Mouse (Mus musculus) embryonic facial prominence, embryonic 10.5 days (tissue): ENCODE results near the gene Itm2c. TPM values are rescaled to one million over a fixed set of nuclear protein-coding genes. Genes with fewer than 3 reads are reported as not detected.

Experiments
- DNase-seq: peaks from one replicate; pipeline ENCODE4 v3.0.0-alpha.2; 2017; ENCODE audit warnings: low spot score
- H3K27ac ChIP-seq: fragments of 300-500 bp; sonication (generic); replicated peaks from 2 replicates; pipeline ENCODE4 v1.5.1; 2016; ENCODE audit warnings: mild to moderate bottlenecking
- H3K27me3 ChIP-seq: fragments of 300-500 bp; sonication (generic); replicated peaks from 2 replicates; pipeline ENCODE4 v1.6.1; 2016; ENCODE audit warnings: low read depth, mild to moderate bottlenecking; ENCODE audit not compliant: poor library complexity, severe bottlenecking
- H3K36me3 ChIP-seq: fragments of 300-500 bp; sonication (generic); replicated peaks from 2 replicates; pipeline ENCODE4 v1.6.1; 2016; ENCODE audit warnings: mild to moderate bottlenecking, moderate library complexity
- H3K4me1 ChIP-seq: fragments of 300-500 bp; sonication (generic); 2 replicates; pipeline ENCODE4 v1.6.1; 2016
- H3K4me3 ChIP-seq: fragments of 300-500 bp; sonication (generic); 2 replicates; pipeline ENCODE4 v1.5.1; 2016; ENCODE audit warnings: mild to moderate bottlenecking, moderate library complexity
- H3K9me3 ChIP-seq: fragments of 300-500 bp; sonication (generic); 2 replicates; pipeline ENCODE4 v1.6.1; 2016; ENCODE audit warnings: mild to moderate bottlenecking
- WGBS: fragments of 180-500 bp; shearing (Covaris S2); methylation state at CpG from one replicate; pipeline ENCODE4 v1.1.7; 2016; 5-methylcytosine and 5-hydroxymethylcytosine counted together
- polyA plus RNA-seq: library from polyadenylated mRNA; unstranded; fragments of >200 nt; fragmentation: Nextera tagmentation; extraction: Ambion mirVana; gene quantifications from 2 replicates; pipeline ENCODE4 v1.2.1, GENCODE M21; 2016

Itm2c gene
- polyA plus RNA-seq, 1 experiment from 2014 or later, result 177 TPM

DNA sequence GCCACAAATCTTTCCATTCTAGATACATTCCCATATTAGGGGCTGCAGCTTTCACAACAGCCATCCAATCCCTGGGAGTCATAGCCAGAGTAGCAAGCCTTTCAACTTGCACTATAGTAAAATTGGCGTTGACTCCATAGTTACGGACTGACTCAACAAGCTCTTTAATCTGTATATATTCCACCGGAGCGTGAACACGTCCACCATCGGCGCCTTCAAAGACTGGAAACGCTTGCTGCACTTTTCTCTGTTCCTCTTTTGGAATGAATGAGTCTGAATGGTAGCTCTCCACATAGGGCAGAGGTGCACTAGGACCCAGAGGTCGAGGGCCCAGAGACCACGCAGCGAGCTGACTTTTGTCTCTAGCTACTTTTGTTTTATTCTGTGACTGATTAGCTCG is 12.1 kb upstream of the Itm2c start:
- no peak overlapping the region for H3K4me3 ChIP-seq
- H3K27ac ChIP-seq, result no peak overlapping the region
- H3K9me3 ChIP-seq, result peaks cover 44% of the 10 kb centered on the region
- no peaks in the 10 kb centered on the region for H3K4me1 ChIP-seq
- no peaks in the 10 kb centered on the region for H3K36me3 ChIP-seq
- H3K27me3 ChIP-seq, result no peaks in the 10 kb centered on the region
- no peak for DNase-seq
- WGBS, result 92% methylated on average over 12 of the region's 12 CpGs

DNA sequence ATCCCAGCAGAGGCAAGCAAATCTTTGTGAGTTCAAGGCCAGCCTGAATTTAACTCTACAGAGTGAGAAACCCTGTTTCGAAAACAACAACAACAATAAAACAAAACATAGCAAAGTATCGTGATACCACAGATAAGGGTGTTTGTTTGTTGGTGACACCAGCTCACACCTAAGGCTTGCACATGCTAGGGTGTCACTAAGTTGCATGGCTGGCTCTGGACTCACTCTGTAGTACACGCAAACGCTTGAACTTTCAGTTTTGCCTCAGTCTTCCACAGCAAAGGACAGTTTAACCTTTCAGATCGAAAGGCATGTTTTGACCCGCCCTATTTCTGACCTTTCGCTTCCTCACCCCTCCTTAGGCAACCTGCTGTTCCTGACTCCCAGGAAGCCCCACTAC is 6.9 kb upstream of the Itm2c start:
- H3K36me3 ChIP-seq, result no peaks in the 10 kb centered on the region
- 90% methylated on average over 7 of the region's 7 CpGs for WGBS
- no peak overlapping the region for H3K27ac ChIP-seq
- DNase-seq, result no peak
- H3K4me1 ChIP-seq, result no peaks in the 10 kb centered on the region
- H3K4me3 ChIP-seq, result no peak overlapping the region
- H3K9me3 ChIP-seq, result peaks cover 13% of the 10 kb centered on the region; the same call in 1 of the 2 replicates
- no peaks in the 10 kb centered on the region for H3K27me3 ChIP-seq

DNA sequence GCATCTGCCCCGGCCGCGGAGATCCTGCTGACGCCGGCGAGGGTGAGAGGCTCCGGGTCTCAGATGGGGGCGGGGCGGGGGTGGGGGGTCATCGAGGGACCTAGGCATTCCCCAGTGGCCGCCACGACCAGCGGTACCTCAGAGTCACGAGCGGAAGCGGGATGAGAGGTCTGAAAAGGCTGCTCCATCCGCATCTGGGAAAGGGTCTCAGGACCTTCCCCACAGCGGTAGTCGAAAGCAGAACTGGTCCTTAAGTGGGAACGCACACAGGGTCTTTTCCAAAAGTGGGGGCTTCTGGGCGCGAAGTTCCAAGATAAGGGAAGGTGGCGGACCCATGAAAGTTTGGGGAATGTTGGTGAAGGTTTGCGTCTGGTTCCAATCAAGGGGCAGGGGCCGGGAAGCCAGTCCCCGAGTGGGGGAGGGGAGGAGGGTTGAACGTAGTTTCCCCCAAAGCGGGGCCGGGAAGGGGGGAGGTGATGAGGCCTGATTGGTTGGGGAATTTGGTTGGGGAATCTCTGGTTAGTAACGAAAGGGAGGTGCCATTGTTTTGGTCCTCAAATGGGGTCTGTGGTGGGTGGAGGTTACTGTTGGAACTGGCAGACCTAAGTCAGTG is 773 bp downstream of the Itm2c start:
- Histone ChIP-seq H3K4me1 (peaks cover 54% of the 10 kb centered on the region), H3K27me3 (no peaks in the 10 kb centered on the region), H3K9me3 (no peaks in the 10 kb centered on the region), H3K36me3 (no peaks in the 10 kb centered on the region; the same call in 1 of the 2 replicates), H3K4me3 (peak overlapping the region; percentile 88), H3K27ac (peak overlapping the region; percentile 95)
- DNase-seq, result peak; percentile 92
- WGBS, result 1% methylated on average over 30 of the region's 30 CpGs

DNA sequence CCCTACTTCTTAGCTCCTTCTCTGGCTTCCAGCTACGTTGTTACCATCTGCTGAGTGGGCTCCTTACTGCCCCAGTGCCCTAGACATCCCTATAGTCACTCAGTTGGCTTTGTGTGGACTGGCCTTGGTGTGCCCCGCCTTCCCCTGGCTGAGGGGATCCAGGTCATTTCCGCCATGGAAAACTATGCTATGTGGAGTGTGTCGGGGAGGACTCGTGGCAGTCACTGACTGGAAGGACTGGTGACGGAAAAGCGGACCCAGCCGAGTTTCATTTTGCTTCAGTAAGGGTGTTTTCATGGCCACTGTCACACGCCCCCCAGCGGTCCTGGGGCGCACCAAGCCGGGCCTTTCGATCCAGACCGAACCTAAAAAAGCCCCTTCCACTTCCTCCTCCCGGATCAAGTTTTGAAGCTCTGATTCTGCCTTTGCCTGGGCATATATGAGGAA is 1.3 kb downstream of the Itm2c start:
- 2% methylated on average over 15 of the region's 15 CpGs for WGBS
- DNase-seq, result peak; percentile 80

DNA sequence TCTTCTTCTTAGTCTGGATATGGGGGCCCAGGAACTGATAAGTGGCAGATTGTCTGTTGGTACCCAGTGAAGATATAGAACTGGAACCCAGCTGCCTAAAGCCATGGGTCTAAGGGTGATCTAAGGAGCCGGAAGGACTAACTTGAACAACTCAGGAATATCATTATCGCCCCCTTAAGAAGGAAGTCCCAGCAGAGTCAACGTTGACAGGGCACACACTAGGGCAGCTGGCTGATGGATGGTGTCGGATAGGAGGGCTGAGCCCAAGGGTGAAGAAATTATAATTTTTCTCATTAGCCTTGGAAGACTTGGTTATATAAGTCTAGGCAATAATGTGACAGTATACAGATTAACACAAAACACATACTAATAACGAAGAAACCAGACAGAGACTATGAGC is 2.0 kb downstream of the Itm2c start:
- Histone ChIP-seq H3K4me3 (peak overlapping the region; percentile 88), H3K27ac (peak overlapping the region; percentile 95), H3K36me3 (peaks cover 8% of the 10 kb centered on the region), H3K4me1 (peaks cover 67% of the 10 kb centered on the region), H3K9me3 (no peaks in the 10 kb centered on the region), H3K27me3 (no peaks in the 10 kb centered on the region)
- WGBS, result 75% methylated on average over 5 of the region's 5 CpGs
- DNase-seq, result no peak

More for the DNA sequence above, 1.3 kb downstream of the Itm2c start:
- Histone ChIP-seq H3K4me3 (peak overlapping the region; percentile 88), H3K9me3 (no peaks in the 10 kb centered on the region), H3K27me3 (no peaks in the 10 kb centered on the region), H3K27ac (peak overlapping the region; percentile 95), H3K36me3 (peaks cover 1% of the 10 kb centered on the region), H3K4me1 (peaks cover 60% of the 10 kb centered on the region)

DNA sequence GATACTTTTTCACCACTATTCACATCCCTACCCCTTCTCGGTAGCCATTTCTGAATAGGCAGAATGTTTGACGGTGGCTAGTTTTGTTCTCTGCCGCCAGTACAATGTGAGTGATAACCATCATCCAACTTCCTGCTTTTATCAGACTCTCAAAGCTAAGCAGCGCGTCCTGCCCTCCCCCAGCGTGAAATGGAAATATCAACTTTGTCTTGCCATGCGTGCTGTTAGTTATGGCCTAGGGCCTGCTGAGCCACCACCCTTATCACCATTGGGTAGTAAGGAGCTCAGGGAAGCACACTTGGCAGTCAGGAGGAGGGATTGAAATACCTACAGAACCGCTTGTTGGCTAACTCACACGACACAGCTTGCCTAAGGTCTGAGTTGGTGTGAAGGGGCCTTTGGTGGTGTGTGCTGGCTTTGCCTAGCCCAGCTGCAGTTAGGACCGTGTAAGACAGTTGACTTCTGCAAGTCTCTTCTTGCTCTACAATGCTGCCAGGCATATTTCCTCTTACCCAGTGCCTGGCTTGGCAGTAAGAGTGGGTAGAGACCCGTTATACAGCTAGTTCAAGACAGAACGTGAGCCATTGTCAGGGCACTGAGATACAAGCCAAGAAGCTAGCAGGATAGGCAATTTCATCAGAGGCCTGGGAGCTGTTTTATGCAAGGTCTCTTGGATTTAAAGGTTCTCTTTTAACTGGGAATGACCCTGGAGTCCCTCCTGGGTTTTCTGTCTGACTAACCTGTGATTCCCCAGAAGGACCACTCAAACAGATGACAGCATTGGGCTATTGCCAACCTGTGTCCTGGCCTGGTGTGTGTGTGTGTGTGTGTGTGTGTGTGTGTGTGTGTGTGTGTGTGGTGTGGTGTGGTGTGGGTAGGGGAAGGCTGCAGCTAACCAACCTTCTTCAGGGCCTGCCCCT is 3.0 kb downstream of the Itm2c start:
- H3K27ac ChIP-seq, result peak overlapping the region; percentile 66
- WGBS, result 70% methylated on average over 12 of the region's 12 CpGs
- H3K36me3 ChIP-seq, result peaks cover 18% of the 10 kb centered on the region
- no peaks in the 10 kb centered on the region for H3K27me3 ChIP-seq
- DNase-seq, result no peak
- peak overlapping the region; percentile 88 for H3K4me3 ChIP-seq
- H3K9me3 ChIP-seq, result no peaks in the 10 kb centered on the region
- peaks cover 76% of the 10 kb centered on the region for H3K4me1 ChIP-seq

DNA sequence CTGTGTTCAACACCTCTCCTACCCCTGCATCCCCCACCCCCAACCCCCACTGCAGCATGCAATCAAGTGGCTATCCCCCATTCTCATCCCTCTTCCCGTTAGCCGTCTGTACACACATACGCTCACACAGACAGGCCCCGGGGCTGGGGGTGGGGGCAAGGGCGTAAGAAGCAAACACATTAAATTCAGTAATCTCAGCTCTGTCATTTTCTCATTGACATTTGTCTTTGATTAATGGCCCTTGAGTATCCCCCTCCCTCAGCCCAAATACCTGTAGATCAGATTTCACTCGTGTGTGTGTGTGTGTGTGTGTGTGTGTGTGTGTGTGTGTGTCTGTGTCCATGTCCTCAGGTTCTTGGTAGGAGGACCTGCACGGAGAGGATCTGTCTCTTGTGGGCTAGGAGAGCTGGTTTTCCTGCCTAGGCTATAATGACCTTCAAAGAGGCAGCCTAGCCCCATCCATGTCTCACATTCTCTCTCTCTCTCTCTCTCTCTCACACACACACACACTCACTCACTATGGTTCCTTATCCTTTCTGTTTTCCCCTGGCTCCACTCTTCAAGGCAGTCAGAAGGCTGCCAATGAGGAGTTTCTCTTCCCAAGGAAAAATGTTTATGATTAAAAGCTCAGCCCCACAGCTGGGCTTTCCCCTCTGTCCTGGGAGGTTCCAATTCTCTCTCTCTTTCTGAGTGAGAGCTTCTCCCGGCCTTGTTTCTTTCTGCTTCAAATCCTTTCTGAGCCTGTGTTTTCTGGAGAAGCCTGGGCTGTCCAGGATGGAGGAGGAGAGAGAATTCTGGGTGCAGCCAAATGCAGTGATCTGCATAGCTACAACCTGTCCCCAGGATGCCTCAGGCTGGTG is 4.0 kb downstream of the Itm2c start:
- H3K4me1 ChIP-seq, result peaks cover 79% of the 10 kb centered on the region
- 24% methylated on average over 8 of the region's 8 CpGs for WGBS
- H3K27ac ChIP-seq, result peak overlapping the region; percentile 66

DNA sequence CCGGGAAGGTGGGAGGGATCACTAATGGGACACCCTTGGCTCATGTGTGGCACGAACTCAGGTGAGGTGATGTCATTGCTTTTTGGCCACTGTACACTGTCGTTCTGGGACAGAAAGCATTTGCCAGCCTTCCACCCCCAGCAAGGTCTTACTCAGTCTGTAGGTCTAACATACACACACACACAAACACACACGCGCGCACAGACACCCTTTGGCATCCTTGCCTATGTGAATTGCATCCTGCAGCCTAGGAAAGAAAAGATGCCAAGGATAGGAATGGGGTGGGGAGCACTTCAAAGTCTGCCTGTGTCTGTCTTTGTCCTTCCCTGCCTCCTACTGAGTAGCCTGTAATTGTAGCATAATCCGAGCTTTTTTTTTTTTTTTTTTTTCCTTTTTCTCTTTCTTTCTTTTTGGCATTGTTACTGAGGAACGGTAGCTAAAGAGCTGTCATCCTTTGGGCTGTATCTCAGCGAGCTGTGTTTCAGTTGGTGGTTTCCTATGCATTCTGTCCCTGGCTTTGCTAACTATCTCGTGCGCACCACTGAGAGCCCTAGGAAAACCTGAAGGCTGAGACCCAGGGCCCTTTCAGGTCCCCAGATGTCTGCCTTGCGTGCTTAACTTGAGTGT is 4.8 kb downstream of the Itm2c start:
- peaks cover 35% of the 10 kb centered on the region for H3K36me3 ChIP-seq
- peak overlapping the region; percentile 66 for H3K27ac ChIP-seq
- H3K4me3 ChIP-seq, result peak overlapping the region; percentile 88; the same call in 1 of the 2 replicates
- H3K4me1 ChIP-seq, result peaks cover 74% of the 10 kb centered on the region
- no peak for DNase-seq
- WGBS, result 41% methylated on average over 12 of the region's 12 CpGs
- no peaks in the 10 kb centered on the region for H3K9me3 ChIP-seq
- no peaks in the 10 kb centered on the region for H3K27me3 ChIP-seq

More for the DNA sequence above, 4.0 kb downstream of the Itm2c start:
- peaks cover 28% of the 10 kb centered on the region for H3K36me3 ChIP-seq
- DNase-seq, result peak; percentile 52
- H3K4me3 ChIP-seq, result peak overlapping the region; percentile 88
- H3K27me3 ChIP-seq, result no peaks in the 10 kb centered on the region
- no peaks in the 10 kb centered on the region for H3K9me3 ChIP-seq

DNA sequence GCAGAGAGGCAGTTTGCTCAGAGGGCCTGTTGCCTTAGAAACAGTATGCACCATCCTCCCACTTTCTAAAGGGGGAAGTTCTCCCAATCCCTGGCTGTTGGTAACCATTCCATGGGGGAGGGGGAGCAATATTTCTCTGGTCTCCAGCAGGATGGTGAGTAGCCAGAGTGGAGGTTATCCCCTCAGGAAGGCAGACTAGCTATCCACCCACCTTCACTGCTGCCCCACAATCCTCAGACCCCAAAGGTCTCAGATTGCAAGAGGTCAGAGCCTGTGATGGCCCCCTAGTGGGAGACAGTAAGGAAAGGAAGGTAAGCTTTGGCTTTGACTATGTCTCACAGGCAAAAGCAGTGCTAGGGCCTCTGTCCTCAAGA is 5.3 kb downstream of the Itm2c start:
- Histone ChIP-seq H3K27me3 (no peaks in the 10 kb centered on the region), H3K36me3 (peaks cover 40% of the 10 kb centered on the region), H3K4me1 (peaks cover 71% of the 10 kb centered on the region), H3K4me3 (no peak overlapping the region), H3K9me3 (no peaks in the 10 kb centered on the region), H3K27ac (no peak overlapping the region; the same call in 1 of the 2 replicates)
- no peak for DNase-seq

DNA sequence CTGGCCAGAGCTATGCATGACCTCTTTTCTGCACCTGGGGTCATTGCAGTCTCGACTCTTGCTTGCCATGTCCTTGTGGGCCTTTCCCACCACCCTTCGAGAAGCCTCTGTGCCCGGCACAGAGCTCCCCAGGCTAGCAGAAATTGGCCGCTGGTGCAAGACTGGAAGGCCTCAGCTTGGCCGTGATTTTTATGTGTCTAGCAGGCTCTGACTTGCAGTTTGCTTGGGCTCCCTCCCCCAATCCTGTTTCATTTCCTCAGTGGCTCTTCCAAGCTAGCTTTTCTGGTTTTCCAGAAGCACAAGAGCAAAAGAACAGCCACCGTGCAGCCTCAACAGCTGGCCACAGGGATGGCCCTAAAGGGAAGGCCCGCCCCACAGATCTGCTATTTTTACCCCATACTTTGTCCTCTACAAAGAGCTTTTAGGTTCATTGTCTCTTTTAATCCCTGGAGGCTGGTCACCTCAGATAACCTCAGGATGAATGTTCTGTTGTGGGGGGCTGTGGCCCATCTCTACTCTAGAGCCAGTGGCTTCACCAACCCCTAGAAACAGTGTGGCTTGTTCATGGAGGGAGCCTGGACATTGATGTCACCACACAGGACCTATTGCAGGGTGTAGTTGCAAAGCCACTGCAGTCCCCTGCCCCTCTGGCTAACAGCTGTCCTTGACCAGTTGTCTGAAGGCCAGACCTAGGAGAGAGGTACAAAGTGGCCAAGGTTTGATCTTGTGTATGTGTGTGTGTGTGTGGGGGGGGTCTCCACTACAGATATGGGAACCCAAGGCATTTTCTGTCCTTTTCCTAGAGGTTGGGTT is 6.6 kb downstream of the Itm2c start:
- peak overlapping the region; percentile 48; the same call in 1 of the 2 replicates for H3K27ac ChIP-seq
- no peak for DNase-seq
- H3K27me3 ChIP-seq, result no peaks in the 10 kb centered on the region
- H3K4me3 ChIP-seq, result no peak overlapping the region
- WGBS, result 80% methylated on average over 7 of the region's 7 CpGs
- H3K36me3 ChIP-seq, result peaks cover 54% of the 10 kb centered on the region
- peaks cover 65% of the 10 kb centered on the region for H3K4me1 ChIP-seq
- H3K9me3 ChIP-seq, result no peaks in the 10 kb centered on the region

DNA sequence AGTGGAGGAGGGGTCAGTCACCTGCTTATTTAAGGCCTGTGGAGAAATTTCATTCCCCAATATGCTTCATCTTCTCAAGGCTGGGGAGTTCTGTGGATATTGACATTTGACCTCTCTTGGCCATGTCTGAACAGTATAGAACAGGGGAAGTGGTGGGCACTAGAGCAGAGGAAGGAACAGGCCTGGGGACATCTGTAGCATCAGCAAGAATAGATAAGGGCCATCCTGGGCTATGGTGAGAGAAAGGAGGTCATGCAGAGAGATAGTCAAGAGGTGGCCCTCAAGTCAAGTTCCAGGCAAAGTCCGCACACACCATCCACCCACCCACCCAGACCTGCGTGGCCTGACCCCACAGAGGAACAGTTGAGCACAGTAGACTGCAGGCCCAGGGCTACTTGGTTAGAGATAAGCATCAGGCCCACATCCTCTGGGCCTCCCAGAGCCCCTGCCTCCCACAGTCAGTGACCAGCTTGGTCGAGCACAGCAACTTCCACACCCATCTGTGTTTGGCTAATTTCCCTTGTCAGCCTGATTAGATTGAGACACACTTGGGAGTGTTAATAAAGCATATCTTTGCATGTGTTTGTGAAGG is 7.5 kb downstream of the Itm2c start:
- no peak for DNase-seq
- 86% methylated on average over 3 of the region's 3 CpGs for WGBS
- Histone ChIP-seq H3K36me3 (peaks cover 63% of the 10 kb centered on the region), H3K27me3 (no peaks in the 10 kb centered on the region), H3K4me1 (peaks cover 57% of the 10 kb centered on the region), H3K9me3 (no peaks in the 10 kb centered on the region), H3K4me3 (no peak overlapping the region), H3K27ac (no peak overlapping the region)
